Mouse (Mus musculus) bone marrow, adult 2 months (tissue): ENCODE results near the gene Hltf.

Experiments used
- CTCF ChIP-seq: fragments of 200-500 bp; IDR thresholded peaks from 2 replicates; pipeline ENCODE4 v1.5.1; 2011; ENCODE audit warnings: low read length, control low read depth; ENCODE audit not compliant: control insufficient read depth, insufficient read depth
- POLR2A ChIP-seq: fragments of 200-500 bp; IDR thresholded peaks from 2 replicates; pipeline ENCODE4 v1.6.1; 2011; ENCODE audit warnings: low read depth, mild to moderate bottlenecking, control low read depth, low read length, borderline replicate concordance; ENCODE audit not compliant: control insufficient read depth

DNA sequence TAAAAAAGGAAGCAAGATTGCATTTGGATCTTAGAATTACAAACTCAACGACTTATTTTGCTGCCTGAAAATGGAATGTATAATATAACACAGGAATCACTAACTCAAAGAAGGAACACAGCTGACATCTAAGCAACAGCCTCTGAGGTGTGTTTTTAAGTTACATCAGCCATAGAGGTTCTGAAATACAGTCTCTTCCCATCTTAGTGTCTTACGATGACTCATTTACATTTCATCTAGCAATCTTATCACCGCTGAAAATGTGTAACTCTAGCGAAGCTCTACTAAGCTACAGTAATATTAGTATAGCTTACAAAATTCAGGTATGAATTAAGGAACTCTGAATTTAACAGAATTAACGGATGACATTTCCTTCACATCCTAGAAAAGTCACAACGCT, 26.8 kb upstream of the Hltf start:
- TF ChIP-seq POLR2A, result no peak
- no peak for TF ChIP-seq CTCF
